Mouse (Mus musculus): ENCODE measurements around the gene Gm3776. TPM values are rescaled to one million over a fixed set of nuclear protein-coding genes. Genes with fewer than 3 reads are reported as not detected.
"Not testable (repeated sequence)": the region's sequence is repeated elsewhere in the genome, so short reads cannot be mapped to it uniquely, and the experiment has no call there.

The Gm3776 gene
- polyA plus RNA-seq (2012; rRNA removed) = not detected in 2 replicates

GRCm38 (mm10) chr9:78256914-78257313 lies at the start of gene Gm3776:
TSS of gene Gm3776 (plus strand) at chr9:78257129.
- not testable (repeated sequence) for H3K27ac ChIP-seq (ENCODE audit: control insufficient read depth, insufficient read depth, low read depth, low read length); H3K36me3 ChIP-seq (ENCODE audit: control insufficient read depth, insufficient read depth, low read length); H3K4me3 ChIP-seq (ENCODE audit: control insufficient read depth, low read depth, low read length); H3K27me3 ChIP-seq (ENCODE audit: control insufficient read depth, insufficient read depth, low read length); H3K4me1 ChIP-seq (ENCODE audit: control insufficient read depth, insufficient read depth, low read length)

GRCm38 (mm10) chr9:78208956-78209355 lies 48.0 kb upstream of the Gm3776 start:
- no peak overlapping the region for H3K4me3 ChIP-seq (ENCODE audit: control insufficient read depth, low read depth, low read length)
- no peak overlapping the region for H3K27ac ChIP-seq (ENCODE audit: control insufficient read depth, insufficient read depth, low read depth, low read length)
- no peaks in the 10 kb centered on the region for H3K36me3 ChIP-seq (ENCODE audit: control insufficient read depth, insufficient read depth, low read length)
- H3K27me3 ChIP-seq (ENCODE audit: control insufficient read depth, insufficient read depth, low read length) = no peaks in the 10 kb centered on the region
- TF ChIP-seq CTCF (IDR thresholded peaks at IDR 0.05; ENCODE audit: control insufficient read depth, insufficient read depth, insufficient replicate concordance, low read depth, low read length) (no peak), POLR2A (IDR thresholded peaks at IDR 0.05; ENCODE audit: control insufficient read depth, low read depth, low read length) (no peak)
- H3K4me1 ChIP-seq (ENCODE audit: control insufficient read depth, insufficient read depth, low read length) = no peaks in the 10 kb centered on the region

GRCm38 (mm10) chr9:78210079-78210478 lies 46.9 kb upstream of the Gm3776 start:
- H3K27ac ChIP-seq (ENCODE audit: control insufficient read depth, insufficient read depth, low read depth, low read length) = no peak overlapping the region
- H3K4me1 ChIP-seq (ENCODE audit: control insufficient read depth, insufficient read depth, low read length) = no peaks in the 10 kb centered on the region
- H3K36me3 ChIP-seq (ENCODE audit: control insufficient read depth, insufficient read depth, low read length) = no peaks in the 10 kb centered on the region
- no peak for TF ChIP-seq POLR2A (IDR thresholded peaks at IDR 0.05; ENCODE audit: control insufficient read depth, low read depth, low read length)
- TF ChIP-seq CTCF (IDR thresholded peaks at IDR 0.05; ENCODE audit: control insufficient read depth, insufficient read depth, insufficient replicate concordance, low read depth, low read length) = no peak
- no peaks in the 10 kb centered on the region for H3K27me3 ChIP-seq (ENCODE audit: control insufficient read depth, insufficient read depth, low read length)
- no peak overlapping the region for H3K4me3 ChIP-seq (ENCODE audit: control insufficient read depth, low read depth, low read length)

GRCm38 (mm10) chr9:78210821-78211220 lies 46.1 kb upstream of the Gm3776 start:
- Histone ChIP-seq H3K27ac (ENCODE audit: control insufficient read depth, insufficient read depth, low read depth, low read length) (no peak overlapping the region), H3K4me1 (ENCODE audit: control insufficient read depth, insufficient read depth, low read length) (no peaks in the 10 kb centered on the region), H3K36me3 (ENCODE audit: control insufficient read depth, insufficient read depth, low read length) (no peaks in the 10 kb centered on the region), H3K27me3 (ENCODE audit: control insufficient read depth, insufficient read depth, low read length) (no peaks in the 10 kb centered on the region), H3K4me3 (ENCODE audit: control insufficient read depth, low read depth, low read length) (no peak overlapping the region)
- TF ChIP-seq POLR2A (IDR thresholded peaks at IDR 0.05; ENCODE audit: control insufficient read depth, low read depth, low read length) (no peak), CTCF (IDR thresholded peaks at IDR 0.05; ENCODE audit: control insufficient read depth, insufficient read depth, insufficient replicate concordance, low read depth, low read length) (no peak)

- Histone ChIP-seq H3K27ac (ENCODE audit: control insufficient read depth, insufficient read depth, low read depth, low read length) (no peak overlapping the region), H3K36me3 (ENCODE audit: control insufficient read depth, insufficient read depth, low read length) (no peaks in the 10 kb centered on the region), H3K27me3 (ENCODE audit: control insufficient read depth, insufficient read depth, low read length) (no peaks in the 10 kb centered on the region), H3K4me3 (ENCODE audit: control insufficient read depth, low read depth, low read length) (no peak overlapping the region), H3K4me1 (ENCODE audit: control insufficient read depth, insufficient read depth, low read length) (no peaks in the 10 kb centered on the region)
- TF ChIP-seq POLR2A (IDR thresholded peaks at IDR 0.05; ENCODE audit: control insufficient read depth, low read depth, low read length) = no peak
- TF ChIP-seq CTCF (IDR thresholded peaks at IDR 0.05; ENCODE audit: control insufficient read depth, insufficient read depth, insufficient replicate concordance, low read depth, low read length) = no peak
Observed at GRCm38 (mm10) chr9:78211521-78211920, 45.4 kb upstream of the Gm3776 start.

GRCm38 (mm10) chr9:78212341-78213049 lies 44.4 kb upstream of the Gm3776 start:
- Histone ChIP-seq H3K27ac (ENCODE audit: control insufficient read depth, insufficient read depth, low read depth, low read length) (no peak overlapping the region), H3K36me3 (ENCODE audit: control insufficient read depth, insufficient read depth, low read length) (no peaks in the 10 kb centered on the region), H3K27me3 (ENCODE audit: control insufficient read depth, insufficient read depth, low read length) (no peaks in the 10 kb centered on the region), H3K4me1 (ENCODE audit: control insufficient read depth, insufficient read depth, low read length) (no peaks in the 10 kb centered on the region), H3K4me3 (ENCODE audit: control insufficient read depth, low read depth, low read length) (no peak overlapping the region)
- TF ChIP-seq POLR2A (IDR thresholded peaks at IDR 0.05; ENCODE audit: control insufficient read depth, low read depth, low read length) (no peak), CTCF (IDR thresholded peaks at IDR 0.05; ENCODE audit: control insufficient read depth, insufficient read depth, insufficient replicate concordance, low read depth, low read length) (no peak)

- no peak overlapping the region for H3K27ac ChIP-seq (ENCODE audit: control insufficient read depth, insufficient read depth, low read depth, low read length)
- no peaks in the 10 kb centered on the region; the same call in 1 of the 2 replicates for H3K4me1 ChIP-seq (ENCODE audit: control insufficient read depth, insufficient read depth, low read length)
Observed at GRCm38 (mm10) chr9:78217074-78217473, 39.9 kb upstream of the Gm3776 start.

More at GRCm38 (mm10) chr9:78217074-78217473, 39.9 kb upstream of the Gm3776 start:
- Histone ChIP-seq H3K4me3 (ENCODE audit: control insufficient read depth, low read depth, low read length) (no peak overlapping the region), H3K27me3 (ENCODE audit: control insufficient read depth, insufficient read depth, low read length) (no peaks in the 10 kb centered on the region), H3K36me3 (ENCODE audit: control insufficient read depth, insufficient read depth, low read length) (no peaks in the 10 kb centered on the region)
- TF ChIP-seq POLR2A (IDR thresholded peaks at IDR 0.05; ENCODE audit: control insufficient read depth, low read depth, low read length) = no peak
- TF ChIP-seq CTCF (IDR thresholded peaks at IDR 0.05; ENCODE audit: control insufficient read depth, insufficient read depth, insufficient replicate concordance, low read depth, low read length) = no peak

Data from testis, adult 2 months (tissue).